Mouse (Mus musculus) T-helper 2 cell (primary cell): ENCODE results near the gene Stambpl1.
"Not testable (repeated sequence)": the region's sequence is repeated elsewhere in the genome, so short reads cannot be mapped to it uniquely, and the experiment has no call there.

ENCODE experiments used
- in situ Hi-C: fragments of 300-600 bp; cut with MboI, MseI; formaldehyde crosslinking; loops from one replicate; pipeline ENCODE4 v1.15.1; 2025; ENCODE audit warnings: high pct_unique_total_duplicates

Stambpl1 gene

GRCm38 (mm10) chr19:34195031-34195430, 3.0 kb downstream of the Stambpl1 start:
- in situ Hi-C loops, result loop anchor here (25.0 kb wide), 1 partner anchor 1933 kb away; no protein-coding TSS in a partner anchor

- in situ Hi-C loops, result loop anchor here (25.0 kb wide), 1 partner anchor 1936 kb away; no protein-coding TSS in a partner anchor
Observed at GRCm38 (mm10) chr19:34198066-34198465, 6.0 kb downstream of the Stambpl1 start.

- in situ Hi-C loops, result loop anchor here (25.0 kb wide), 1 partner anchor 1937 kb away; no protein-coding TSS in a partner anchor
Observed at GRCm38 (mm10) chr19:34198901-34199300, 6.9 kb downstream of the Stambpl1 start.

- in situ Hi-C loops, result loop anchor here (25.0 kb wide), 1 partner anchor 1937 kb away; no protein-coding TSS in a partner anchor
Observed at GRCm38 (mm10) chr19:34199488-34199887, 7.5 kb downstream of the Stambpl1 start.

GRCm38 (mm10) chr19:34202668-34203067, 10.6 kb downstream of the Stambpl1 start:
- in situ Hi-C loops, result no loop called here

- in situ Hi-C loops, result not testable (repeated sequence)
Observed at GRCm38 (mm10) chr19:34206128-34206527, 14.1 kb downstream of the Stambpl1 start.

GRCm38 (mm10) chr19:34206760-34207440, 14.9 kb downstream of the Stambpl1 start:
- in situ Hi-C loops, result no loop called here

GRCm38 (mm10) chr19:34209031-34209430, 17.0 kb downstream of the Stambpl1 start:
- in situ Hi-C loops, result no loop called here

- in situ Hi-C loops, result no loop called here
Observed at GRCm38 (mm10) chr19:34209930-34210581, 18.0 kb downstream of the Stambpl1 start.

GRCm38 (mm10) chr19:34210841-34211240, 18.8 kb downstream of the Stambpl1 start:
- in situ Hi-C loops, result no loop called here

- in situ Hi-C loops, result no loop called here
Observed at GRCm38 (mm10) chr19:34212489-34213250, 20.6 kb downstream of the Stambpl1 start.

- in situ Hi-C loops, result no loop called here
Observed at GRCm38 (mm10) chr19:34213251-34213645, 21.2 kb downstream of the Stambpl1 start.

GRCm38 (mm10) chr19:34214136-34214535, 22.1 kb downstream of the Stambpl1 start:
- in situ Hi-C loops, result no loop called here

- in situ Hi-C loops, result no loop called here
Observed at GRCm38 (mm10) chr19:34216956-34217355, 24.9 kb downstream of the Stambpl1 start.

GRCm38 (mm10) chr19:34217761-34218160, 25.7 kb downstream of the Stambpl1 start:
- in situ Hi-C loops, result no loop called here

- in situ Hi-C loops, result no loop called here
Observed at GRCm38 (mm10) chr19:34219260-34219968, 27.4 kb downstream of the Stambpl1 start.

- in situ Hi-C loops, result no loop called here
Observed at GRCm38 (mm10) chr19:34220732-34221380, 28.8 kb downstream of the Stambpl1 start.

GRCm38 (mm10) chr19:34222805-34223204, 30.8 kb downstream of the Stambpl1 start:
- in situ Hi-C loops, result no loop called here

- in situ Hi-C loops, result loop anchor here (25.0 kb wide), 1 partner anchor 844 kb away; the partner anchor contains the start of gene Rnls
Observed at GRCm38 (mm10) chr19:34231596-34231995, 39.6 kb downstream of the Stambpl1 start.

GRCm38 (mm10) chr19:34232326-34232725, 40.3 kb downstream of the Stambpl1 start:
- in situ Hi-C loops, result loop anchor here (25.0 kb wide), 1 partner anchor 845 kb away; the partner anchor contains the start of gene Rnls

GRCm38 (mm10) chr19:34233944-34234343, 41.9 kb downstream of the Stambpl1 start:
- in situ Hi-C loops, result loop anchor here (25.0 kb wide), 1 partner anchor 847 kb away; the partner anchor contains the start of gene Rnls
